Mouse (Mus musculus) liver, embryonic 13.5 days (tissue): ENCODE measurements at regions not wholly inside any gene's neighbourhood (a gene's known extent, or its start where the extent isn't known, plus 50 kb on each side); places are given as distances from the start of the nearest gene placed in this dataset.

Experiments
- ATAC-seq: fragments of 200-750 bp; cut with Nextera tagmentation; 2 replicates; pipeline ENCODE4 v1.8.0; 2017; ENCODE audit warnings: low read depth, mild to moderate bottlenecking, moderate number of reproducible peaks, moderate library complexity
- DNase-seq: peaks from one replicate; pipeline ENCODE4 v3.0.0; 2022
- H3K27ac ChIP-seq: fragments of 300-500 bp; sonication (generic); 2 replicates; pipeline ENCODE4 v1.5.1; 2015; ENCODE audit warnings: moderate library complexity, mild to moderate bottlenecking, inconsistent platforms
- H3K27me3 ChIP-seq: fragments of 300-500 bp; sonication (generic); 2 replicates; pipeline ENCODE4 v1.6.1; 2015; ENCODE audit warnings: mild to moderate bottlenecking, inconsistent platforms
- H3K36me3 ChIP-seq: fragments of 300-500 bp; sonication (generic); 2 replicates; pipeline ENCODE4 v1.6.1; 2015; ENCODE audit warnings: mild to moderate bottlenecking, inconsistent platforms
- H3K4me1 ChIP-seq: fragments of 300-500 bp; sonication (generic); replicated peaks from 2 replicates; pipeline ENCODE4 v1.6.1; 2015; ENCODE audit warnings: inconsistent platforms
- H3K4me2 ChIP-seq: fragments of 300-500 bp; sonication (generic); 2 replicates; pipeline ENCODE4 v1.6.1; 2015; ENCODE audit warnings: inconsistent platforms, mild to moderate bottlenecking, moderate library complexity
- H3K4me3 ChIP-seq: fragments of 300-500 bp; sonication (generic); replicated peaks from 2 replicates; pipeline ENCODE4 v1.5.1; 2015; ENCODE audit warnings: mild to moderate bottlenecking, inconsistent platforms
- H3K9ac ChIP-seq: fragments of 300-500 bp; sonication (generic); 2 replicates; pipeline ENCODE4 v1.6.1; 2015; ENCODE audit warnings: mild to moderate bottlenecking, inconsistent platforms
- H3K9me3 ChIP-seq: fragments of 300-500 bp; sonication (generic); replicated peaks from 2 replicates; pipeline ENCODE4 v1.6.1; 2016; ENCODE audit warnings: inconsistent platforms
- WGBS: fragments of 180-500 bp; shearing (Covaris S2); methylation state at CpG from one replicate; pipeline ENCODE4 v1.1.7; 2015; ENCODE audit not compliant: insufficient replicate concordance; 5-methylcytosine and 5-hydroxymethylcytosine counted together

DNA sequence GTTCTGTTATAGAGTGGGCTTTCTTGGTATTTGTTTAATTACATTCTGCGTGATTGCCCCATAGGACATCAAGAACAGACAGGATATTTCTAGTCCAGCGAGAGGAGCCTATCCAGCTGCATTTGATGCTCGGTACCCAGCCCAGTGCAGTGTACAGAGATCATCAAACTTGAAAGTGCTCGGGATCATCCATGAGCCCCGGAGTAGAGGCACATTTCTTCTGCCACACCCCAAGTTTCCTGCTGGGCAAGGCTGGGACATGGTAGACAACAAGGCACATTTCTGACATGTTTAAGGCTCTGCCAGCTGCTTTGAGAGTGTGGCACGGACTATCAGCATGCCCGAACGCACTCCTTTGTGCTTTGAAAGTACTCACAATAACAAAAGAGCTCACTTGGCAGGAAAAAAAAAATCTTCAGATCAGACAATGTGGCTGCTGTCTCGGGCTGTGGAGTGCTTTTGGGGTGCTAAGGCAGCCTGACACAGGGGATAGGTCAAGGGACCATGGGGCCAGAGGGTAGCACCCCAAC, 607.2 kb downstream of the Zfp706 start:
- H3K9ac ChIP-seq, result no peak overlapping the region
- H3K36me3 ChIP-seq, result no peaks in the 10 kb centered on the region
- H3K4me1 ChIP-seq, result peaks cover 6% of the 10 kb centered on the region; the same call in 1 of the 2 replicates
- H3K27me3 ChIP-seq, result 0 out of 2 replicates have a peak, but pooled peaks cover 17% of the 10 kb centered on the region
- DNase-seq (no peak), ATAC-seq (no peak)
- no peaks in the 10 kb centered on the region for H3K9me3 ChIP-seq
- H3K4me2 ChIP-seq, result no peak overlapping the region
- no peak overlapping the region for H3K27ac ChIP-seq
- WGBS, result 69% methylated on average over 9 of the region's 9 CpGs
- H3K4me3 ChIP-seq, result no peak overlapping the region

DNA sequence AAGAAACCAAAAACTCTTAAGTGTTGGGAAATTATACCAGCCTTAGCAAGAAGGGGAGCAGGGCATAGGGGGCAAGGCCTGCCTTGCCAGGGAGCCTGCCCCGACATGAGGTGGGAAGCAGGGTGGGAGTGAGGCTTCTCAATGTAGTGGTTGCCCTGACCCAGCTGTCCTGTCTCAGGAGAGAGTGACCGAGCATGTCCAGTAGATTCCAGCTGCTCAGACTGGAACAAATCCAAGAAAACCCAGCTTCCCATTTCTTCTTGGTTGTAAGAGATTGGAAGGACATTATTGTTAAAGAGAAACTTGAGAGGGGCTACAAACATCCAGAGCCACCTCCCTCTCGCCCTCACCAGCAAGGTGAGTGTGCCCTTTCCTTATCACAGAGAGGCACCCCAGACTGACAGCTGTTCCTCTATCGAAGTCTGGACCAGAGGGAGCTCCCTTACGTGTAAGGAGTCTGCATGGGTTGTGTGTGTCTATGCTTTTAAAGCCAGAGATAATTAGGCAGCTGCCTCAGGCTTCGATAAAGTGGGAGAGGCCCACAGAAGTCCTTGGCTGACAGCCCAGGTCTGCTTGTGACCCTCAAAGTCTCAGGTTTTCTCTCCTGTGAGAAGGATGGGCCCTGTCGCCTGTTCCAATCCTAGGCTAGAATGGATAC, 608.1 kb downstream of the Zfp706 start:
- WGBS, result 54% methylated on average over 7 of the region's 7 CpGs

DNA sequence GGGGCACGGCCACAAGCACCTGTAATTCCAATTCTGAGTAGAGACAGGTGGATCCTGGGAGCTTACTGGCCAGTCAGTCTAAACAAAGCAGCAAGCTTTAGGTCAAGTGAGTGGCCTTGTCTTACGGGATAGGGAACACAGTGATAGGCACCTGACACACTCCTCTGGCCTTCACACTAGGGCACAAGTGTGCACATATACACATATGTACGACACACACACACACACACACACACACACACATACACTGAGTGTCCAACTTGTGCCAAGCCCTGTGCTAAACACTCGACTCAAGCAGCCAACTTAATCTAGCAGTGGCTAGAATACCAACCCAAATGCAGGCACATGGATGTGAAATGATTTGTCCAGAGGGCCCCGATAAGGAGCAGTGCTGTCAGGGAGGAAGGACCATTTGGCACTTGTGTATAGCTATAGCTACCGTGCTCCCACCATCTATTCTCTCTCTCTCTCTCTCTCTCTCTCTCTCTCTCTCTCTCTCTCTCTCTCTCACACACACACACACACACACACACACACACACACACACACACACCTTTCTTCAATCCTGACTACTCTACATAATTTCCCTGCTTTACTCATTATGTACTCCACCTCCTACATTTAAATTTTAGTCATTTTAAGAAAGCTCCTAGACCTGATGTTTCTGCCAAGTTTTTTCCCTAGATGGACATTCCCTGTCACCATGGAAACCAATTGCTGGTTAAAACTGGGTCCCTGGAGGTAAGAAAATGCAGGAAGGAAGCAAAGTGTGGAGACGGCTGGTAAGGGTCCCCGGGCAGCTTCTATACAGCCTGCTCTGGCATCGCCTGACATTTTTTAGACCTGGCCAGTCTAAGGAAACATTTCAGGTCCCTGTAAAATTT, 609.2 kb downstream of the Zfp706 start:
- ATAC-seq (no peak), DNase-seq (no peak)
- H3K4me3 ChIP-seq, result no peak overlapping the region
- H3K9me3 ChIP-seq, result no peaks in the 10 kb centered on the region
- H3K9ac ChIP-seq, result no peak overlapping the region
- H3K4me2 ChIP-seq, result no peak overlapping the region
- H3K27ac ChIP-seq, result no peak overlapping the region
- 0 out of 2 replicates have a peak, but pooled peaks cover 11% of the 10 kb centered on the region for H3K27me3 ChIP-seq
- H3K4me1 ChIP-seq, result peaks cover 6% of the 10 kb centered on the region; the same call in 1 of the 2 replicates
- no peaks in the 10 kb centered on the region for H3K36me3 ChIP-seq
- 60% methylated on average over 9 of the region's 9 CpGs for WGBS

More for the DNA sequence above, 608.1 kb downstream of the Zfp706 start:
- Histone ChIP-seq H3K9ac (no peak overlapping the region), H3K9me3 (no peaks in the 10 kb centered on the region), H3K4me2 (no peak overlapping the region), H3K27ac (no peak overlapping the region), H3K4me1 (peaks cover 6% of the 10 kb centered on the region; the same call in 1 of the 2 replicates), H3K36me3 (no peaks in the 10 kb centered on the region), H3K27me3 (0 out of 2 replicates have a peak, but pooled peaks cover 16% of the 10 kb centered on the region), H3K4me3 (no peak overlapping the region)
- DNase-seq (no peak), ATAC-seq (peak; percentile 66)

DNA sequence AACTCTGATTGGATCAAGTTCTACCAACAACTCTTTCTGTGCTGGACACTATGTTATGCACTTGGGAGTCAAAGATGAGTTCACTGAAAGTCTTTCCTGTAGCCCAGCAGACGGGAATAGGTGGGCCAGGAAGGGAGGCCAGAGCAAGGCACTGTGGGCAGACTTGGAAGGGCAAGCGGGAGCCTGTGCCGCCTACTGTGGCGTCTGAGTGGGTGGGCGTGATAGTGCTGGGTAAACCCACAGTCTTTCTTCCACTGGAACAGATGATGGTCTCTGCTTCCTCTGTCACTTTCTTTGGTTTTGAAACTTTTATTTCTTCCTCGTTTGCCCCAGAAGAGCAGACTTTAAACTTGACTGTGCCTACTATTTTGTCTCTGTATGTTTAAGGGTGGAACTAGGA, 610.8 kb downstream of the Zfp706 start:
- no peak overlapping the region for H3K9ac ChIP-seq
- H3K27ac ChIP-seq, result no peak overlapping the region
- H3K9me3 ChIP-seq, result no peaks in the 10 kb centered on the region
- no peak overlapping the region for H3K4me2 ChIP-seq
- no peaks in the 10 kb centered on the region for H3K36me3 ChIP-seq
- 0 out of 2 replicates have a peak, but pooled peaks cover 7% of the 10 kb centered on the region for H3K27me3 ChIP-seq
- H3K4me1 ChIP-seq, result peaks cover 6% of the 10 kb centered on the region; the same call in 1 of the 2 replicates
- ATAC-seq (no peak), DNase-seq (no peak)
- H3K4me3 ChIP-seq, result no peak overlapping the region
- WGBS, result 62% methylated on average over 6 of the region's 6 CpGs

DNA sequence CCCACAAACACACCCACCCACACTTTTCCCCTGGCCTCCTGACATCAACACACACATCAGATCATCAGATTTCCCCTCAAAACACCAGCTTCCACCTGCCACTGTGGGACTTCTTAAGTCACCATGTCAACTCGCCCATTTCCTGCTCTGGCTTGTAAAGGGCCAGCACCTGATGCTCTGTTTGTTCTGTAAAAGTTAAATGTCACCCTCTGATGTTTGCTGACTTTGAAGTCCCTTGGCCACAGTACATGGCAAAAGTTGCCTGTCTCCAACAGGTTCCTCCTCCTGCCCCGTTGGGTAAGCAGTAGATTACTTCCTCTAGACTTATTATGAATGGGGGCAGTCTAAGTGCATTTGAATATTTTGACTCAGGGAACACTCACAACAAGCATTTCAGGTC, 611.3 kb downstream of the Zfp706 start:
- H3K36me3 ChIP-seq, result no peaks in the 10 kb centered on the region
- WGBS, result 20% methylated on average over 2 of the region's 2 CpGs
- ATAC-seq (no peak), DNase-seq (no peak)
- H3K4me2 ChIP-seq, result no peak overlapping the region
- H3K4me3 ChIP-seq, result no peak overlapping the region
- H3K27ac ChIP-seq, result no peak overlapping the region
- H3K27me3 ChIP-seq, result 0 out of 2 replicates have a peak, but pooled peaks cover 7% of the 10 kb centered on the region
- H3K9ac ChIP-seq, result no peak overlapping the region
- no peaks in the 10 kb centered on the region for H3K9me3 ChIP-seq
- peaks cover 6% of the 10 kb centered on the region; the same call in 1 of the 2 replicates for H3K4me1 ChIP-seq

DNA sequence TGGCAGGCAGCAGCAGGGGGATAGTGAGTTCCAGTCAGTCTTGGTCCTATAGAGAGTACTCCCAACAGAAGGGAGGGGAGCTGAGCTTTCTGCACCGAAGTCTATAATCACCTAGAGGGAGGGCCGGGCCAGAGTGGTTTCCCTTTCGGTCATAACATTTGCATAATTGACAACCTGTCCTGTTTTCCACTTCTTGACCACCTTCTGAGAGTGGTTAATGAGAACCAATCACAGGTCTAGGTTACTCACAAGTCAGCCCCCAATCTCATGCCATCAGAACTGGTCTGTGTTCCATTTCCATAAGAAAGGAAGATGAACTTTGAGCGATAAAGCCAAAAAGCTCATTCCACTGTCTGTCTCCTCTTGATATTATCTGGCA, 611.9 kb downstream of the Zfp706 start:
- no peaks in the 10 kb centered on the region for H3K9me3 ChIP-seq
- no peak for ATAC-seq
- H3K4me2 ChIP-seq, result no peak overlapping the region
- no peak overlapping the region for H3K9ac ChIP-seq
- 52% methylated on average over 4 of the region's 4 CpGs for WGBS
- no peak overlapping the region for H3K4me3 ChIP-seq
- no peaks in the 10 kb centered on the region for H3K36me3 ChIP-seq
- H3K27ac ChIP-seq, result no peak overlapping the region
- no peak for DNase-seq
- peaks cover 6% of the 10 kb centered on the region; the same call in 1 of the 2 replicates for H3K4me1 ChIP-seq
- H3K27me3 ChIP-seq, result 0 out of 2 replicates have a peak, but pooled peaks cover 6% of the 10 kb centered on the region

DNA sequence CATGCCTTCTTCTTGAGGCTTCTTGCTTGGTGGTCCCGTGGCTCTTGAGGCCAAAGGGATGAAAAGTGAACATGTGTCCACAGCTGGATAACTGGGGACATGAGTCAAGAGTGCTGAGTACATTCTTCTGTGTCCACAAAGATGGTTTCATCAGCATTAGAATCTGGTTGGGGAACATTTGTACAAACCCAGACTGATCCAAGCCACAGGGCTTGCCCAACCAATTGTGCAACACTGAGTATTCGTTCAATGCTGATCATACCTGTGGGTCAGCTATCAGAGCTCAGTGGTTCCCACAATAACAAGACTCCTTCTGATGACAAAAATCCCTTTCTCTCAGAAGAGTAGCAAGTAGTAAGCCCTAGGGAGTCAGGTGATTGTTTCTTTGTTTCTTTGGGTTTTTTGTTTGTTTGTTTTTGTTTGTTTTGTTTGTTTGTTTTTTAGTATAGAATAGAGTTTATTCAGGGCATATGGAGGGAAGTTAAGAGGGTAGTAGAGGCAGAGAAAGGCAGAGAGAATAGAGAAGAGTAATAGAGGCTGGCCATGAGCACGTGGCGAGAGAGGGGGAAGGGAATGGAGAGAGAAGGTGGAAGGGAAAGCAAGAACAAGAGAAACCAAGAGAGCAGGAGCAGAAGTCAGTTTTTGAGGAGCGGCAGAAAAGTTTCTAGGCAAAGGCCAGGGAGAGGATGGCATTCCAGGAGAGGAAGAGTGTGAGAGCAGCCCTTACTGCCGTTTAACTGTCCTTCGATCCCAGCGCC, 612.5 kb downstream of the Zfp706 start:
- Histone ChIP-seq H3K4me1 (peaks cover 6% of the 10 kb centered on the region; the same call in 1 of the 2 replicates), H3K9me3 (no peaks in the 10 kb centered on the region), H3K4me2 (no peak overlapping the region), H3K9ac (no peak overlapping the region), H3K36me3 (no peaks in the 10 kb centered on the region), H3K27ac (no peak overlapping the region), H3K27me3 (0 out of 2 replicates have a peak, but pooled peaks cover 3% of the 10 kb centered on the region), H3K4me3 (no peak overlapping the region)
- ATAC-seq (no peak), DNase-seq (no peak)
- 59% methylated on average over 8 of the region's 8 CpGs for WGBS

DNA sequence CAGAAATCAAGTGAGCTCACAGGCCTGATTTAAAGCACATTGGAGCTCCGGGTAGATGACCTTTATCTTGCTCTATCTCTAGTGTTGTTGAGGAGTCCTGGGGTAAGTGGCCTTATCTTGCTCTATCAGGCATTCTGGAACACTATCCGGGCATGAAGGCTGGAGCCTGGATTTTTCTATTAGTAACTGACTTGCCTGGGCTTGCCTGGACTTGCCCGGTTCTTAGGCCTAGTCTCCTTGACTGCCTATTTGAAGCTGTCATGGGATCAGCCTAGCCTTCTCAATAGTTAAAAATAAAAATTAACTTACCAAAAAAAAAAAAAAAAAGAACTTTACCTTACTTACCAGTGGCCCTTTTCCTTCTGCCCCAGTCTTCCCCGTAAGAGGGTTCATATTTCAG, 617.8 kb downstream of the Zfp706 start:
- Histone ChIP-seq H3K4me2 (no peak overlapping the region), H3K27me3 (no peaks in the 10 kb centered on the region; the same call in 1 of the 2 replicates), H3K4me1 (no peaks in the 10 kb centered on the region; the same call in 1 of the 2 replicates), H3K36me3 (no peaks in the 10 kb centered on the region), H3K9ac (no peak overlapping the region), H3K9me3 (no peaks in the 10 kb centered on the region), H3K27ac (no peak overlapping the region), H3K4me3 (no peak overlapping the region)
- ATAC-seq, result no peak
- WGBS, result 42% methylated on average over 4 of the region's 4 CpGs
- no peak for DNase-seq

DNA sequence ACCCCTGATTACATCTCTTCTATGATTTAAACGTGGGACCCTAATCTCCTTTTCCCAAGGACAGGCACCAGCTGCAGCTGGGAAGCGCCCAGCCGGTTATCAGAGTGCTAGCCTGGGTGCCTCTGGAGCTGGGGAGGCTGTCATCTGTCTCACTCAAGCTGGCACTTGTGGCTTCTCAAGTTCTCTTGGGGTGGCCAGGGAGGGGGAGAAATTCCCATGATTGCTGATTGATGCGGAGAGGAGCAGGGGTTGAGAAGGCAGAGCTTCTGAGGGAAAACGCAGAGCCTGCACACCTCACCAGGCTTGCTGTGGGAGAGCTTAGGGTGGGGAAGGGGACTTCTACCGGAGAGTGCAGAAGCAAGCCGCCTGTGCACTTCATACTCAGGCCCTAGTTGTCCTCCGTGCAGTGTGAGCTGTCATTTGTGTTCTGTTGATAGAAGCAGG, 626.3 kb downstream of the Zfp706 start:
- peak overlapping the region; percentile 65 for H3K9ac ChIP-seq
- ATAC-seq (peak; percentile 91), DNase-seq (no peak)
- WGBS, result 3% methylated on average over 8 of the region's 8 CpGs
- peaks cover 41% of the 10 kb centered on the region for H3K27me3 ChIP-seq
- H3K9me3 ChIP-seq, result no peaks in the 10 kb centered on the region
- no peaks in the 10 kb centered on the region for H3K36me3 ChIP-seq
- peak overlapping the region; percentile 65 for H3K4me2 ChIP-seq
- peak overlapping the region; percentile 54; the same call in 1 of the 2 replicates for H3K27ac ChIP-seq
- H3K4me3 ChIP-seq, result peak overlapping the region; percentile 40
- H3K4me1 ChIP-seq, result peaks cover 22% of the 10 kb centered on the region

DNA sequence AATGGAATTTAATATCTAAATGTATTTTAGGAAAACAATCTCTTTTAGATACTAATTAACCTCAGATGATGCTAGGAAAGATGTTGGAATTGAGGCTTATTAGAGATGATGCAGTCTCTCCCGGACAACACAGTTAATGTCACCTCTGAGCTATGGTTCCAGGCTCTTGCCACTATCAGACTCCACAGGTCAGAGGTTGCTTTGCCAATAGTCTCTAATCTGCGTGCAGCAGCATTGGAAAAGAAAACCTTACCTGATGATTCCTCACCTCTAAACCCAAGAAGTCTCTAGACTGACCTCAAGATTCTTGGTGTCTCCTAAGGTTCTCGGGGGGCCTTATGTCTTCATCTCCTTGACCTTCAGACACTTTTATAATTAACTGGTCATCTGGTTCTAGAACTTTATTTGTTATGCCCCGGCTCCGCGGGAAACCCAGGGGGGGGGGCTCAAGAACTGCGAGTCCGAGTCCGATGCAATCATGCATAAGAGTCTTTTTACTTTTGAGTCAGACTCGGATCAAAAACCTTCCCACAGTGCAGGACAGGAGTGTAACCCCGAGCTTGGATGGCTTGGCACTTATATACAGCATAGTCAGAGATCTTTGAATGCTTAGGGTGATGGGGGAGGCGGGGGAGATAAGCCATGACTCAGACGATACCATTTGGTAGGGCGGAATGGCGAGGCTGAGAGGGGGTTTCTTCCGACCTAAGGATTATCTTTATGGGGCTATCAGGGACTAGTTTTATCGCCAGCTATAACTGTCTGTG, 626.9 kb downstream of the Zfp706 start:
- 13% methylated on average over 17 of the region's 17 CpGs for WGBS
- peak; percentile 89 for ATAC-seq
- Histone ChIP-seq H3K9ac (peak overlapping the region; percentile 65), H3K27me3 (peaks cover 41% of the 10 kb centered on the region), H3K4me3 (peak overlapping the region; percentile 40), H3K27ac (0 out of 2 replicates have a peak overlapping the region, but pooled peaks have one; percentile 16), H3K4me1 (peaks cover 22% of the 10 kb centered on the region), H3K36me3 (no peaks in the 10 kb centered on the region), H3K4me2 (peak overlapping the region; percentile 65), H3K9me3 (no peaks in the 10 kb centered on the region)
- DNase-seq, result no peak
